Mouse (Mus musculus) thymus, postnatal 14 days (tissue): Measurements from ENCODE around the gene Bcl2l11.
"Not testable (repeated sequence)": the region's sequence is repeated elsewhere in the genome, so short reads cannot be mapped to it uniquely, and the experiment has no call there.

ENCODE experiments used
- DNase-seq: peaks from one replicate; pipeline ENCODE4 v3.0.0; 2021

Gene Bcl2l11

DNA sequence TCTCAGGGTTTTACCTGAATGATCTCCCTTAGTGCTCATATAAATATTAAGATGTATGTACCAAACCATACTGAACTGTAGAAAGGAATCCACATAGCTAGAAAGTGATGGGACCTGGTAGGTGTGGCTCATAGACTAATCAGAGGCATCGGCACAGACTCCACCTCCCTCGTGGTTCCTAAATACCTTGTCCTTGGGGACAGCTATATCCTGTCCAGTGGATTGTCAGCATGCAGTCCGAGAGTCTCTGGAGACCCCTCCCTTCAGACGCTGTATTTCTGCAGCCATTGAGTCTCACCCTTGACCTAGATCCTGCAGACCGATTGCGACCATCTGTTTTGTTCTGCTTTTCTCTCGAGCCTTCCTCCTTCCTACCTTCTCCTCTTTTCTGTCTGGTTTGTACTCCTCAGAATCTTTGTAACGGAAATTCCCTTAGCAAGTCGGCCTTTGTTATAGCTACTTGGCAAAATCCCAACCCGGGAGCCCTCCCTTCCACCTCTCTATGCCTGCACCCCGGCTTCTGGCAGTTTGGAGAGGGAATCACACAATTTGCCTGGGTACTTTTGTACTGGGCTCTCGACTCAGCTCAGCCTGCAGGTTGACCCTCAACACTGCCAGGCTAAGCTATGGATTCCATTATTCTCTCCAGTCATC lies 50.7 kb downstream of the Bcl2l11 start:
- DNase-seq = no peak

DNA sequence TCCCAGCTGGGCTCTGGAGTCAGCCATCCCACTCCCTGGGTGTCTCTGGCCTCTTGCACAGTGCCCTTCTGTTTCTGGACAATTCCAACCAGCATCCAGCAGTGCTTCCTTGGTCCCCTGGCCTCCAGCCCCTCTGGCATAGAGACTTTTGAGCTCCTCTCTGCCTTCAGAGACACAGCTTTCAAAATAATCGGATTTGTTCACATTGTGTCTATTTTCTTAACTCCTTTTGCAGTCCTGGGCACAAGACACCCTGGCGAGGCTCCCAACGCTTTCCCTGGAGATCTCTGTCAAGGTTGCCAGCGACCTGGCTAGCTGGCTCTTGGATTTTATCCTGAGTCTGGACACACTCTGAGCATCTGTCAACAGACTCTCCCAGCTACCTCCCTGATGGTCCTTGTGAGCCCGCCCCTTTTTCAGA lies 51.4 kb downstream of the Bcl2l11 start:
- no peak for DNase-seq

DNA sequence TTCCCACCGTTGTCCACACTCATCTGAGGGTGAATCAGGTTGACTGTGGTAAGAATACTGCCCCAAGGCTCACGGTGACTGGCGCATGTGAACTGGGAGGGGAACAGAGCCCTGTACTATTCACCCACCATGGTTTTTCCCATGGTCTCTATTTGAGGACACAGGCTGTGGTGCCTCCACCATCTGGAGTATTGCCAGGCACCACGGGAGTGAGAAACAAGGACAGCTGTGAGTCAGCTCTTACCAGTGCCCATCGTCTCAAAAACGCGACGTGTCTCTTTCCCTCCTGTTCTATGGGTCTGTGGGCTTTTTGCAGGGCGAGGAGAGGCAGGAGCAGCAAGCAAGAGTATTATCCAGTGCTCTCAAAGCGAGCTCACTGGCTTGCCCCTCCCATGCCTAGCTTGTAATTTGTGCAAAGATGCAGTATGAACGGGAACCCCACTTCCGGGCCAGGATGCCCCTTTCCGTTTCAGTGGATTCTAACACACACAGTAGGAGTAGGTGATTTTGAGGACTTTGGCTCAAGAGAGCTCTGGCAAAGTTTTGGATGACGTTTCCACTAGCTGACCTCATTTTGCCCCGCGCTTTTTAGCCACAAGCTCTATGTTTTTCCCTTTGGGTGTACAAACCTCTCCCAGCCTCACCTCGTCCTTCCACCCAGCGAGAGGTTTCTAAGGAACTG lies 53.4 kb downstream of the Bcl2l11 start:
- DNase-seq = no peak

DNA sequence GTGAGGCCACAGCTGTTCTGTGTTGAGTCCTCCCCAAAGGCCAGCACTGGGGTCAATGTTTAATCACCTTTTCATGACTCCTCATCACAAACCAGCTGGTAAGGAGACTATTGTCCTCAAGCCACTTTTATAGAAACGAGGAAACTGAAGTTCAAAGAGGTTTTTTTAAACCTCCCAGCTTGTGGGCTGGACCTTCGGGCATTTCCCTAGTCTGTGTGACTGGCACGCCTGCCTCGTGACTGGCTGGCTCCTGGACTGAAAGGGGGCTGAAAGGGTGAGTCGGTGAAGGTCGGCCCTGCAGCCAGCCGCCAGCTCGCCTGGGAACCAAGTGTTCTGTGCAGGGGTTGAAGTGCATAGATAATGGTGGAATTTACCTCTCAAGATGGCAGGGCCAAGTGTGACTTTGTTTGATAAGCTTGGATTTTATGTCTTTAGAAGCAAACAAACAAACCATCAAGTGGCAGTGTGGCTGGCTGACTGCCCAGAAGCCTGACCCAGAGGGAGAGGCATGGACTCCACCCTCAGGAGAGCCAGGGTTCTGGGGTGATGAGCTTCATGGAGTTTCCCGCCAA lies 54.1 kb downstream of the Bcl2l11 start:
- no peak for DNase-seq

DNA sequence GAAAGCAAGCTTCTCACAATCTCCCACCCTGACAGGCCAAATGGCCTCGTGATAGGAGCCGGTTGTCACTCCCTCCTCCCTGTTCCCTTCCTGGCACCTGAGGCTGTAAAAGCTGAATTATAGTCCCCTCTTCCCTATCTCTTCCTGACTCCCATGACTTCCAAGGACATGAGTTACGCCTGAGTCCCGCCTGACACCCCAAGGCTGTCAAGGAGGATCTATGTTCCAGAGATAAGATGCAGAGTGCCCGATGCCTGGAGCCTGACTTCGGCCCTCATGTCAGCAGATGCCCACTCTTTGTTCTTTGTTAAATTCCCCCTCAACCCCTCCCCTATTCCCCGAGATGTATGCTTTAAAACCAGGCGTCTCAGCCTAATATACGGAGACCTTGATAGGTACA lies 56.3 kb downstream of the Bcl2l11 start:
- not testable (repeated sequence) for DNase-seq

DNA sequence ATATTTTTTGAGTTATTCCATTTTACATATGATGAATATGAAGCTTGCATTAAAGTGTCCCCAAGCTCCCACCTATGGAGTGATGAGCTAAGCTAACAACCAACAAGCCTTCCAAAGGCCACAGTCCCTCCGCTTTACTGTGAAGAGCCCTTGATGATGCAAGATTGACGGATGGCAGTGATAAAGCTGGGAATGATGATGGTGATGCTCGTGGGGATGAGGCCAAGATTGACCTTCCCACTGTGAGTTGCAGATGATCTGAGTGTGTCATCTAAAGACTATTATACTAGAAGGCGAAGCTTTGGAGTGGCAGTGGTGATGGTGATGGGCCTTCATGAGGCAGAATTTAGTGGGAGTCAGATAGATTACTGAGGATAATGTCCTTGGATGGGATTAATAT lies 56.9 kb downstream of the Bcl2l11 start:
- DNase-seq = no peak

DNA sequence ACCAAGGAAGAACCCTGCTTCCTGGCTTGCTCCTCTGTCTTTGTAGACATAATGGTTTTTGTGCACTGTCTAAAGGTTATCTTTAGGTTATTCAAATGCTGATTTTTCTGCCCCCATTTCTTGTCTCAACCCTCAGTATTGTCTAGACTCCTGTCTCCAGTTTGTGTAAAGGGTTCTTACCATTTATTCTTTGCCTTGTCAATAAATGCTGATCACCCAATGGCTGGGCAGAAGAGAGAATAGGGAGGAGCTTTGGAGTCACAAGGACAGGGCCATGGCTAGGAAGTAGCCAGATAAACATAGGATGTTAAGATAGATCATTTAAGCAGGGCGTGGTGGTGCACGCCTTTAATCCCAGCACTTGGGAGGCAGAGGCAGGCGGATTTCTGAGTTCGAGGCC lies 57.9 kb downstream of the Bcl2l11 start:
- no peak for DNase-seq

DNA sequence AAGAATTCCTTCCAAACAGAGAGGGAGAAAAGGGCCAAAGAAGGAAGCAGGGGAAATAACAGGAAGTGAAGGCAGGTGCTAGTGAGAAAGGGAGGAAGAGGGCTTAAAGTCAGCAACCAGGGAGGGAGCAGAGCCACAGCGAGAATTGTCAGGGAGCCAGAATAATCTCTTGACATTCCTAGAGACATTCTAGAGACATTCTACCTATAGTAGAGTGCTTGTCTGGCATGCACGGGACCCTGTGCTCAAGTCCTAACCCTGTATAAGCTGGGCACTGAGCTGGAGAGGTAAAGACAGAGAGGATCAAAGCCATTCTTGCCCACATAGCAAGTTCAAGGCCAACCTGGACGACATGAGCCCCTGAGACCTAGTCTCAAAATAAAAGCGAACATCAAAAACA lies 60.1 kb downstream of the Bcl2l11 start:
- DNase-seq = no peak

DNA sequence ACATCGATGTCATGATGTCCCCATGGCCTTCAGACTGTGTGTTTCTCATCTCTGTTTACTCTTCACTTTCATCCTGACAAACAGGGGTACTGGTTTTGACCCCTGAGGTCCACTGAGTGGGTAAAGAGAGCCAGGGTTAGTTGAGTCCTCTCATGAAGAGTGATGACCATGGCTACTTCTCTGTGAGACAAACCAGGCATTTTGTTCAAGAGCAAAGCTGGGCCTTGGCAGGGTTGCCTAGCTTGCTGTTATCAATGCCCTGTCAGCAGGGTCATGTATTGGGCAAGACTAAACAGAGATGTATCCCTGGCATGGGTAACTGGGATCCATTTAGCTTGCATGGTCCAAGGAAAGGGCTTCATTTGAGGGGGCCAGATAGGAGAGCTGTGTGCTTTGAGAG lies 61.4 kb downstream of the Bcl2l11 start:
- no peak for DNase-seq

DNA sequence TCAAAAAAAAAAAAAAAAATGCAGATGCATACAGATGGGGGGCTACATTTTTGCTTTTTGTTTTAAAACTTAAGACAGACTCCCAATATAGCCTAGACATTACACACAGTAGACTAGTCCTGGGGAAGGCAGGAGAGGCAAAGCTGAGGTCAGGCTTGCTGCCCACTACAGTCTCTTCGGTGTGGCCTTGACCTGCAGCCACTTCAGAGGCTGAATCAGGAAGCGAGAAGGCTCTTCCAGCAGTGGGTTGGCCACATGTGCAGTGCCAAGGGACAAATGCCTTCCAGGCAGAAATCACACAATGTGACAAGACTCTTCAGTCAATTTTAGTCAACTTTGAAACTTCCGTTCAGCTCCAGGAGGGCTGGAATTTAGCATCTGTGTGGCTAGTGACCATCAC lies 62.6 kb downstream of the Bcl2l11 start:
- no peak for DNase-seq

DNA sequence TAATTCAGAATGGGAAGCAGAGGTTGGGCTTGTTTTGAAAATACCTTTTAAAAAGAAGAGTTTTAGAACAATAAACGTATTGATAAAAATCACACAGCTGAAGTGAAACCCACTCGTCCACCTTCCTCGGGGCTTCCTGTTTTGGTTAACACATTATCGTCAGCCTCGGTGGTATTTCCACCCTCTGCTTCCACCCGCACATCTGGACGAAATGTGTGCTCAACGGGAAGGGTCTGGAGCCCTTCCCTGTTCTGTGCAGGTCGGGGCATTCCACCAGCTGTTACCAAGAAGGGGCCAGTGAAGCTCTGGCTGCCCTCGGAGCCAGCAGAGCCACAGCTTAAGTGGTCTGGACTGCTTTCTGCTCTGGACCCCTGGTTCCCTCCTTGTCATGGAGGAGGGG lies 63.9 kb downstream of the Bcl2l11 start:
- DNase-seq = no peak

DNA sequence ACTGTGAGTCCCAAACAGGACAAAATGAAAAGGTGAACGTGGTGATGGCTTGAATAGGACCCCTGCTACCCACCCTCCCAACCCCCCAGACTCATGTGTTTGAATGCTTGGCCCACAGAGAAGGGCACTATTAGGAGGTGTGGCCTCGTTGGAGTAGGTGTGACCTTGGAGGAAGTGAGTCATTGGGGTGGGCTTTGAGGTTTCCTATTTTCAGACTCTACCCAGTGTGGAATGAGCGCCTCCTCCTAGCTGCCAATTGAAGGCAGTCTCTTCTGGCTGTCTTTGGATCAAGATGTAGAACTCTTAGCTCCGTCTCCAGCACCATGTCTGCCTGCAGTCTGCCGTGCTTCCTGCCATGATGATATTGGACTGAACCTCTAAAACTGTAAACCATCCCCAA lies 64.4 kb downstream of the Bcl2l11 start:
- peak; percentile 26 for DNase-seq

DNA sequence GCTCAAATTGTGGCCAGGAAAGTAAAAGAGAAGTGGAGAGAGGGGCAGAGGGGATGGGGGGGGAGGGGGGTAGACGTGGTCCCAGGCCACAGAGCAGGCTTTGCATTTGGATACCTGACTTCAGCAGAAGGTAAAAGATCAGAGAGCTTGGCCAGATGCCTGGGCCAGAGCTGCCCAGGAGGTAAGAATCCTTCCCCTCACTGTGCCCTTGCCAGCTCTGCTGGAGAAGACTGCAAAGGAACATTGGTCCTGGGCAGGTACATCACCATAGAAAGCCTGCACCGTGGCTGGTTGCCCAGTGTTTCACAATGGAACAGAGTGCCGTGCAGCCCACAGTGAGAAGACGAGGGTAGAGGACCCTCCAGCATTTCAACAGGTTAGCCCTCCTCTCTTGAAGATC lies 67.6 kb downstream of the Bcl2l11 start:
- no peak for DNase-seq

DNA sequence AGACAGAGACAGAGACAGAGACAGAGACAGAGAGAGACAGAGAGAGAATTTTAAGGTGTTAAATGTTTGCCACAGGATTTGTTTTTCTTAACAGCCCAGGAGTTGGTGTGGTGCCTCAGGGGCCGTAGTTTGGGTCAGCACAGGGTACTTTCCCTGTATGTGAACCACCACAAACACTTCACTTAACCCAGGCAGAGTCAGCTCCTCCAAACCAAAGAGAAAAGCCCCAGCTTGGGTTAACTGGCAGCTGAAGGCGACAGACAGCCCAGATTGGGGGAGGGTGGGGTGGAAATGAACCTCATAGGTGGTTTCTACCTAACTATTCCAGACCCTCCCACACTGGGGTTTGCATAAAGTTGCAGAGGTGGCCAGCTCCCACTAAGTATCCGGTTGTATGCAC lies 71.5 kb downstream of the Bcl2l11 start:
- no peak for DNase-seq

DNA sequence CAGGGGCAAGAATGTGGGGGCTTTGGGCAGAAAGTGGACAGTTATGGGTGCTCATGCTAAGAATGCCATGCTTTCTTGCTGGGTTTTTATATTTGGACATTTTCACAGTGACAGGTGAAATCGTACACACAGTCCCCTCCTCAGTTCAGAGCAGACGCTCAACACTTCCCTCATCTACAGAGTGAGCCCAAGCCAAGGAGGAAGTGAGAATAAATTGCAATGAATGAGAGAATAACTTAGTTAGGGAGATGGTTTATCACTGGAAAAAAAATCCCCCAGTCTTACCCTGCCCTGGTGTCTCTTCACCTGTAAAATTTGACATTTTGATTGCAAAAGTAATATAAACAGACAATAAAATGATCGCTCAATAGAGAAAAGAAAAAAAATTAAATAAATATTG lies 77.3 kb downstream of the Bcl2l11 start:
- DNase-seq = no peak

DNA sequence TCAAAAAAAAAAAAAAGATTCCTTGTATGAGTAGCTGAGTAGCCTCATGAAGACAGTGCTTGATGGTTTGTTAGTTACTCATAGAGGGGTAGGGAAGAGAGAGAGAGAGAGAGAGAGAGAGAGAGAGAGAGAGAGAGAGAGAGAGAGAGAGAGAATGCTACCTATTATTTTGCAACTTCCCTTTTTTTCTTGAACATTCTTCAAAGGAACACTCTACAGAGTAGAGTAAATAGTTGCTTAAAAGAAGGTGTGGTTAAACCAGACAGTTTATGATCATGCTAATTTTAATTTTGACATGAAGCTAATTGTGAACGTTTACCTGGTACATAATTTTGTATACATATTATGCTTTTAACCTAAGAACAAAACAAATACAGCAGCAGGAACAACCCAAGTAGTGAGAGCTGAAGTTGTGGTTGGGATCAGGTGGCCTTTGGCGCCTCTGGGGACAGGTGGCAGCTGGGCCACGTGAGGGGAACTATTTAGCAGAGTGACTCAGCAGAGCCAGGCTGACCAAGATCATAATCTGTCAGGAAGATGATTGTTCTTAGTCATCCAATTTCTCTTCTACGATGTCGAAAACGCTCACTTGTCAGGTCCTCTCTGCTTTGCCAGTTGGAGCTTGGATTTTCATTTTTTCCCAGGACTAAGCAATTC lies 78.0 kb downstream of the Bcl2l11 start:
- peak; percentile 64 for DNase-seq

DNA sequence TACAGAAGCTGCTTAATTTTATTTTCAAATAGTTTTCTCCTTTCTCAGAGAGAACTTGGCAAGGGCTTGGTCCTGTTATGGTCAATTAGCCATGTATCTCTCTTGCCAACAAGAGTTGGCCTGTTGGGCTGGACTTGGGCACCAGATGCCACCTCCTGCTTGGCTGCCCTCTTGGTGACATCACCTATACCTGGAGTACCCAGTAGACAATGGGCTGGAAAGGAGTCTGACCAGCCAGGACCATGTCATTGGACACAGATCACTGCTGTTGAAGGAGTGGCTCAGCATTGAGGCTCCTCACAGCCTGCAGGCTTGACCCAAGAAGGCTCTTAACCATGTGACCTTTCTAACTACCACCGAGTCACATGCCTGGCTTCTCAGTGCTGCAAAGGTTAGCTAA lies 82.7 kb downstream of the Bcl2l11 start:
- DNase-seq = no peak

DNA sequence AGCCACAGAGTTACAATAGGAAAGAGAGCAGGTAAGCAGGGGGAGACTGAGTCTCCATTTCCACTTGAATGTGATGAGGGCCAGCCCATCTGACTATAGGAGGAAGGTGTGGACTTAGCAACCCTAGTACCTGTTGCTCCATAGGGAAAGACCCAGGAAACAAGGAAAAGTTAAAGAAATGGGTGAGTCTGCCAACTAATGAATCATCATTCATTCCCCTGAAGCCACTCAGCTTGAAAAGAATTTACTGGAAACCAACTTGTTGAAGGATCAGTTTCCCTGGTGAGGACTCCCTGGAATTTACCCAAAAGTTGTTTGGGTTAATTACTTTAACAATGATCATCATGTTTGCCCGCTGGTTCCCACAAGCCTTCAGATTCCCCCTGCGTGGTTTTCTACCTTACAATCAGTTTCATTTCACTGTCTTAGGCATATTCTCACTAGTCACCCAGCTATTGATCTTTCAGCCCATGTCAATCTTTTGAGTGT lies 84.0 kb downstream of the Bcl2l11 start:
- DNase-seq = no peak

DNA sequence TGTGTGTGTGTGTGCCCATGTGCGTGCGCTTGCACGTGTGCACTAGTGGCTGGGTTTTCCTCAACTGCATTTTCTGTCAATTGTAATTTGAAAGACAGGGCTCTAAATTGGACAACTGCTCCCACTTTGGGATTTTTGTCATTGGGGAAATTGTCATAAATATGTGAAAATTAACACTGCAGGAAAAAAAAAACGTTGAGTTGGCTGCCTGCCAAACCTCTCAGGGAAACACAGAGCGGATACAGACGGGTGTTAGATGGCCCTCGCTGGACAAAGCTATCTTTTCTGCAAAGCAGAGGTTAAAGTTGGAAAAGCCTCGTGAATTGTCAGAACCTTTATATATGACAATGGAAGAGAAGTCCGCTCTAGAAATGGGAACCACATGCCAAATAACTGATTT lies 84.5 kb downstream of the Bcl2l11 start:
- DNase-seq = no peak

DNA sequence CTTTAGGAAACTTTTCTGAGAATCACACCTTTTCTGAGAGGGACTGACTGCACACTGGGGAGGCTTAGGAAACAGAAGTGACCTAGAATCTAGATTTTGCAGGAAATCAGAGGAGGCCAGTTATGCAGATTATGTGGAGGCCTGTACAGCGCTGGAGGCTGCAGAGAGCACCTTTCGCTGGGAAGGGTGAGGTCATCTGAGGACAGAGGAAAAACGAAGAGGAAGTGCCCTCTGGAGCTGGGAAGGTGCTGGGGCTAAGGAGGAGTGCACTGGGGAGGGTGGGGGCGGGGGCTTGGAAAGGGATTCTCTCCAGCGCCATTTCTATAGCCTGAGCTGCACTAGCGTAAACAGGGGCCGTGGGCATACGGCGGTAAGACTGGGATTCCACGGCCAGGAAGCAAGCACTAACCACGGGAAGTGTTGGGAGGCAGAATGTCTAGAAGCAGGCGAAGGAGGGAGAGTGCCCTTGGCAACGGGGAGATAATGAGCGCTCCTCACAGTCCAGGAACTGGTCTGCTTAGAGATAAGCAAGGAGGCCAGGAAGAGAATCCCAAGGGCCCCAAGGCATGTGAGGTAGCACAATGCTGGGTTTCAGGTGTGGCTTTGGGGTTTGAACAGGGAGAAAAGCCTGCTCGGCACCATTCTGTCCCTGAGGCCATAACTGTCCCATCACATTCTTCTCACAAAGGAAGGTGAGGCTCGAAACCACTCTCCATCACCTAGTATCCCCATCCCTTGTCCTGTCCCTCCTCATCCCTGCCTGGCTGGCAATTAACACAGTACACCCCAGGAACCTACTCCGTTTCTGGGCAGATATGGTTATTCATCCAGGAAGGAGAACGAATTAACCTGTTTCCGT lies 85.4 kb downstream of the Bcl2l11 start:
- no peak for DNase-seq

DNA sequence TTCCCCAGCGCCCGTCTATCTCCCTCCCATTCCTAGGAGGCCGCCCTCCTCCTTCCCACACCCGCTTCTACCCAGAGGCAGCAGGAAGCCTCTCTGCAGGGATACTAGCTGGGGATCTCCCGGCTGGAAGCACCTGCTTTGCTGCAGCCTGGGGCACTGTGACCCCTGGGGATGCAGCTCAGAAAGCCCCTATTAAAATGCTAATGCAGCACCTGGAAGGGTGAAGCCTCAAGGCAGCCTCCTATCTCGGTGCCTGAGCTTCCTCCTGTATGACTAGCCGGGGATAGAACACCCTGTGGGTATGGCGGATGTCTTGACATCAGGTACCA lies 86.0 kb downstream of the Bcl2l11 start:
- no peak for DNase-seq
